ENCODE assay signal across 16 mouse cellular contexts in the genomic region with DNA sequence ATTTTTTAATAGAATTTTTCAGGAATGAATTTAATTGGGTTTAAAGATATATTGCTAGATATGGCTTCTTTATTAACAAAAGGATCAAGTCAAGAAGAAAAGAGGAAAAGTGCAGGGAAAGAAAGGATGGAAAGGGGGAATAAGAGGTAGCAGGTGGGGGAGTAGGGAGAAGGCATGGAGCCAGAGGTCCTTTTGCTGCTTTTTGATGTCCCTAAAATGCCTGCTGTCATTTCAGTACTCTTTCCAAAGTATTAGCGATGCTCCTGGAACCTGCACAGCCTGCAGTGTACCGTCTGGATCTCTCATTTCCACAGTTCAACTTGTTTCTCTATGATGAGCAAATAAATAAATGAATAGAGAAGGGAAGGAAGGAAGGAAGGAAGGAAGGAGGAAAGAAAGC.
"Had no signal": no experiment of that assay in that cellular context is flagged by ENCODE, and none has a peak within 500 bp of the region (broad histone marks: within the 10 kb centered on the region; RNA-seq: fewer than 3 reads in every experiment).

No protein-coding gene starts in this region.

- H3K27me3 ChIP-seq: neural tube, embryonic 13.5 days; neural tube, embryonic 15.5 days; stomach, embryonic 15.5 days had no signal

- H3K9me3 ChIP-seq: neural tube, embryonic 13.5 days; neural tube, embryonic 15.5 days; stomach, embryonic 15.5 days had no signal

- H3K4me1 ChIP-seq: stomach, embryonic 15.5 days had no signal

- H3K4me3 ChIP-seq: neural tube, embryonic 13.5 days; neural tube, embryonic 15.5 days; stomach, embryonic 15.5 days had no signal

- DNase-seq: retina, postnatal 1 day; right cerebral cortex, adult 18-20 months; right cerebral cortex, postnatal 14 days; right cerebral cortex, postnatal 25 days; right cerebral cortex, postnatal 4 days; spleen, adult 18-20 months; thymus, adult 18-20 months; thymus, adult 2 months; thymus, postnatal 14 days; thymus, postnatal 25 days; thymus, postnatal 36 days; thymus, postnatal 4 days had no signal

- H3K27ac ChIP-seq: neural tube, embryonic 13.5 days; neural tube, embryonic 15.5 days; stomach, embryonic 15.5 days; stomach, postnatal 0 days had no signal

- H3K4me2 ChIP-seq: neural tube, embryonic 13.5 days; neural tube, embryonic 15.5 days; stomach, embryonic 15.5 days had no signal

- H3K36me3 ChIP-seq: neural tube, embryonic 13.5 days; neural tube, embryonic 15.5 days; stomach, embryonic 15.5 days had no signal

- H3K9ac ChIP-seq: neural tube, embryonic 13.5 days; neural tube, embryonic 15.5 days; stomach, embryonic 15.5 days had no signal
